Mouse (Mus musculus) erythroblast, embryonic 14.5 days (primary cell): ENCODE measurements around the gene Smim20.

Experiments used
- GATA1 ChIP-seq: IDR thresholded peaks from 2 replicates; pipeline ENCODE4 v1.6.1; 2012; ENCODE audit warnings: low read length, inconsistent platforms, mixed read lengths
- TAL1 ChIP-seq: IDR thresholded peaks from 3 replicates; pipeline ENCODE4 v1.6.1; 2012; ENCODE audit warnings: low read length, inconsistent platforms, mixed read lengths

DNA sequence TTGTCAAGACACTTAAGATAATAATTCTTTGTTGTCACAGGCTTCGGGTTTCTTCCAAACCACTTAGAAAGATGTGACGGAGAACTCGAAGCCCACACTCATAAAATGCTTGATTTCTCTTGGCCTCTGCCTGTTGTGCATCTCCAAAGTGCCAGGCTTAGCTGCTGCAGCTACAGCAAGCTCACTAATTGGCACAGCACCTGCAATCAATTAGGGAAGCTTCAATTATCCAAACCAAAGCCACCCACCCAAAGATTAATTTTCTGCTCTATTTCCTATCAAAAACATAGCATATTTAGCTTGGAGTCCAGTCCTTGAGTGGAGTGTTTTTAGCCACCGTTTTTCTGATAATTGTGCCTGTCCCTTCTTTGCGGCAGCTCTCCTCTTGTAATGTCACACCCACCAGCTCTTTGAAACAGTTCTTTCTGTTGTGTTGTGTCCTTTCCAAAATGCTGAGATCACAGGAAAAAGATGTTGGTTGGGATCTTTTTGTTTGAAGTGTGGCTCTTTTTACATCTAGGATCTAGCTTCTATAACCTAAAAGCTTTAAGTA, 9.7 kb downstream of the Smim20 start:
- TF ChIP-seq TAL1 (no peak), GATA1 (no peak)
